Mouse (Mus musculus) gonadal fat pad, adult 2 months (tissue): ENCODE measurements around the gene Gsap. TPM values are rescaled to one million over a fixed set of nuclear protein-coding genes. Genes with fewer than 3 reads are reported as not detected.
A peak's percentile ranks its signal among the peaks of the same experiment; 100 is the strongest.
"Not testable (repeated sequence)": the region's sequence is repeated elsewhere in the genome, so short reads cannot be mapped to it uniquely, and the experiment has no call there.

Experiments used
- DNase-seq: peaks from one replicate; pipeline ENCODE4 v3.0.0-alpha.2; 2012; ENCODE audit warnings: low read depth
- polyA plus RNA-seq: library from polyadenylated mRNA; depleted of rRNA; stranded (reverse); fragments of >200 nt; gene quantifications from 2 replicates; pipeline ENCODE4 v1.2.3, GENCODE M21; 2012; rRNA removed

Gene Gsap
- polyA plus RNA-seq, 1 experiment, result 2.7 TPM

- DNase-seq, result no peak
Measured at GRCm38 (mm10) chr5:21326494-21326893, 140.4 kb downstream of the Gsap start.

GRCm38 (mm10) chr5:21328560-21328959, 142.5 kb downstream of the Gsap start:
- no peak for DNase-seq

GRCm38 (mm10) chr5:21329672-21330665, 143.9 kb downstream of the Gsap start:
- no peak for DNase-seq

- DNase-seq, result no peak
Measured at GRCm38 (mm10) chr5:21331656-21332055, 145.6 kb downstream of the Gsap start.

- no peak for DNase-seq
Measured at GRCm38 (mm10) chr5:21332119-21332518, 146.1 kb downstream of the Gsap start.

- DNase-seq, result not testable (repeated sequence)
Measured at GRCm38 (mm10) chr5:21342265-21342664, 156.2 kb downstream of the Gsap start.

- DNase-seq, result peak; percentile 6
Measured at GRCm38 (mm10) chr5:21348366-21348765, 162.3 kb downstream of the Gsap start.

GRCm38 (mm10) chr5:21351678-21352077, 165.6 kb downstream of the Gsap start:
- DNase-seq, result no peak

- no peak for DNase-seq
Measured at GRCm38 (mm10) chr5:21358648-21359047, 172.6 kb downstream of the Gsap start.

GRCm38 (mm10) chr5:21363343-21363742, 177.3 kb downstream of the Gsap start:
- DNase-seq, result no peak

Other genes with a start within 250 kb of the Gsap start
- 4.0 and 4.4 TPM in 2 replicates for gene Rsbn1l, start 229.9 kb upstream of the Gsap start, polyA plus RNA-seq
- gene Ptpn12, start 130.3 kb upstream of the Gsap start, polyA plus RNA-seq, result 37.3 and 39.7 TPM in 2 replicates
- gene Fgl2, start 186.4 kb downstream of the Gsap start, polyA plus RNA-seq, result 11.5 and 20.2 TPM in 2 replicates
- 0.26 and 0.47 TPM in 2 replicates for gene Ccdc146, start 238.4 kb downstream of the Gsap start, polyA plus RNA-seq
- gene Fam185a, start 238.7 kb downstream of the Gsap start, polyA plus RNA-seq, result 0.99 and 2.2 TPM in 2 replicates